Mouse (Mus musculus) hindbrain, embryonic 15.5 days (tissue): ENCODE results near the gene Jazf1. TPM values are rescaled to one million over a fixed set of nuclear protein-coding genes. Genes with fewer than 3 reads are reported as not detected.

Source experiments
- ATAC-seq: fragments of 200-750 bp; cut with Nextera tagmentation; 2 replicates; pipeline ENCODE4 v1.8.0; 2017; ENCODE audit warnings: low read depth, moderate number of reproducible peaks, moderate TSS enrichment; ENCODE audit not compliant: low FRiP score
- H3K27ac ChIP-seq: fragments of 300-500 bp; sonication (generic); replicated peaks from 2 replicates; pipeline ENCODE4 v1.5.1; 2015; ENCODE audit warnings: mild to moderate bottlenecking, inconsistent platforms
- H3K27me3 ChIP-seq: fragments of 300-500 bp; sonication (generic); 2 replicates; pipeline ENCODE4 v1.6.1; 2015; ENCODE audit warnings: control low read depth, inconsistent platforms
- H3K36me3 ChIP-seq: fragments of 300-500 bp; sonication (generic); 2 replicates; pipeline ENCODE4 v1.6.1; 2015; ENCODE audit warnings: control low read depth, inconsistent platforms
- H3K4me1 ChIP-seq: fragments of 300-500 bp; sonication (generic); replicated peaks from 2 replicates; pipeline ENCODE4 v1.6.1; 2015; ENCODE audit warnings: control low read depth, inconsistent platforms
- H3K4me2 ChIP-seq: fragments of 300-500 bp; sonication (generic); 2 replicates; pipeline ENCODE4 v1.6.1; 2015; ENCODE audit warnings: moderate library complexity, mild to moderate bottlenecking, inconsistent platforms
- H3K4me3 ChIP-seq: fragments of 300-500 bp; sonication (generic); 2 replicates; pipeline ENCODE4 v1.5.1; 2015; ENCODE audit warnings: mild to moderate bottlenecking, inconsistent platforms
- H3K9ac ChIP-seq: fragments of 300-500 bp; sonication (generic); 2 replicates; pipeline ENCODE4 v1.6.1; 2015; ENCODE audit warnings: inconsistent platforms
- H3K9me3 ChIP-seq: fragments of 300-500 bp; sonication (generic); 2 replicates; pipeline ENCODE4 v1.6.1; 2016; ENCODE audit warnings: control low read depth, inconsistent platforms
- WGBS: fragments of 180-500 bp; shearing (Covaris S2); methylation state at CpG from one replicate; pipeline ENCODE4 v1.1.7; 2015; 5-methylcytosine and 5-hydroxymethylcytosine counted together
- polyA plus RNA-seq: library from polyadenylated mRNA; unstranded; fragments of >200 nt; fragmentation: Nextera tagmentation; extraction: Ambion mirVana; gene quantifications from 2 replicates; pipeline ENCODE4 v1.2.1, GENCODE M21; 2015

The Jazf1 gene
- polyA plus RNA-seq, 1 experiment from 2014 or later: 52.4 TPM

- Histone ChIP-seq H3K27ac (no peak overlapping the region), H3K4me2 (no peak overlapping the region), H3K9ac (no peak overlapping the region), H3K4me1 (no peaks in the 10 kb centered on the region), H3K9me3 (no peaks in the 10 kb centered on the region), H3K36me3 (no peaks in the 10 kb centered on the region), H3K4me3 (no peak overlapping the region), H3K27me3 (no peaks in the 10 kb centered on the region)
- 89% methylated on average over 2 of the region's 2 CpGs for WGBS
- no peak for ATAC-seq
Measured at GRCm38 (mm10) chr6:53045501-53045900, 22.9 kb downstream of the Jazf1 start.

GRCm38 (mm10) chr6:53038176-53038575, 30.3 kb downstream of the Jazf1 start:
- Histone ChIP-seq H3K36me3 (no peaks in the 10 kb centered on the region), H3K4me2 (no peak overlapping the region), H3K9me3 (no peaks in the 10 kb centered on the region), H3K27ac (no peak overlapping the region), H3K4me1 (no peaks in the 10 kb centered on the region), H3K9ac (no peak overlapping the region), H3K4me3 (no peak overlapping the region), H3K27me3 (no peaks in the 10 kb centered on the region)
- WGBS: 68% methylated on average over 3 of the region's 3 CpGs
- no peak for ATAC-seq

DNA sequence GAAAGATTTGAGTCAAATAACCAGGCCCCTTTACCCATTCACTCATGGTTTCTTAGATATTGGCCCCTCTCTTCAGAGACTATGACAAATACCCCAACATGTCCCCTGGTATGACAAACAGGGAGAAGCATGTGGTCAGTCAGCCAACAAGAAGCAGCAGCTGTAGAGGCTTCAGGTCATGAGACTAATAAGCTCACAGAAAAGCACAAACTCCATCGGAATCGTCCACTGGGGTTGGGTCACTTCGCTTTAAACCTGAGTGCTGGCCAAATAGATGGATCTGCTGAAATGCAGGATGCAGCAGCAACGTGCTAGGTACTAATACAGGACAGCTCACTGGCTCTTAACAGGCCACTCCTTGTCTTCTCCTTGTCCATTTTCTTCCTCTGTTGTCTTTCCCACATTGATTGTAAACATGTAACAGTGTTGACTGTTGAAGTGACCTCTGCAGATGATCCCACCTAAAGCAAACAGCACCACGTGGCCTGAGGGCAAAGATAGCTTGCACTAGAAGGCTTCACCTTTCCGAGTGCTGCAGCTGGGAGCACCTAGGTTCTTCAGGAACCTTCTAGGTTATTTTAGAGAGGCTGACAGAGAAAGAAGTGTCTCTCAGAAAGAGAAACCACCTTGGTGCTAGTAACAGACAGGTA, 33.9 kb downstream of the Jazf1 start:
- no peaks in the 10 kb centered on the region for H3K9me3 ChIP-seq

DNA sequence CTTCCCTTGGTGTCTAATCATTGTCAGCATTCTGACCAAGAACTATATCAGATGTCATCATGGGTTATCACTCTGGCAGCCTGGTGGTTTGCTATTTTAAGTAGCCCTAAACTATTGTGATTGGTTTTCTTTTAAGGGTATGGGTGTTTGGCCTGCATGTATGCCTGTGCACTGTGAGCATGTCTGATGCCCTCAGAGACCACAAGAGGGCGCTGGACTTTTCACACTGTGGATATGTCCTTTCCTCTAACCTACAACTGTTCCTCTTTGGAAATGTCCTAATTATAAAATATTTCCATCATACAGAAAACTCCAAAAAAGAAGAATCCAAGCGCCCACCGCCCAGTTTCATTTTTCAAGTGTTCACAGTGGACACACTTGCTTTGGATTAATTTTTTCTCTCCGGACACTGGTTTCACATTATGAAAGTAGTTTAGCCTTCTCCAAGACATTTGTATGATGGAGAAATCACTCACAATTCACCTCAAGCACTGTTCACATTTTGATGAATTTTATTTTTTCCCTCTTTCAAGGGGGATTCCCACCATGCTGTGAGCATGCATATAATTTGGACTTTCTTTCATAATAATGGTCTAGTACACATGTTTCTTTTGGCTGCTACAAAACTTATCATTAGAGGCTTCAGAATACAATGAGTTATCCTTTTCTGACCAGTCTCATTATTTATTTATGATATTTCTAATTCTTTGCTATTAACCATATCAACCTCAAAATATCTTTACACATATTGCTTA, 35.5 kb downstream of the Jazf1 start:
- H3K9me3 ChIP-seq: no peaks in the 10 kb centered on the region
- H3K9ac ChIP-seq: no peak overlapping the region
- H3K4me2 ChIP-seq: no peak overlapping the region
- no peaks in the 10 kb centered on the region for H3K4me1 ChIP-seq
- H3K36me3 ChIP-seq: no peaks in the 10 kb centered on the region
- no peaks in the 10 kb centered on the region for H3K27me3 ChIP-seq
- H3K27ac ChIP-seq: no peak overlapping the region
- 70% methylated on average over 4 of the region's 4 CpGs for WGBS
- H3K4me3 ChIP-seq: no peak overlapping the region
- no peak for ATAC-seq

More for the DNA sequence above, 33.9 kb downstream of the Jazf1 start:
- ATAC-seq: no peak
- WGBS: 90% methylated on average over 6 of the region's 6 CpGs
- Histone ChIP-seq H3K36me3 (no peaks in the 10 kb centered on the region), H3K27ac (no peak overlapping the region), H3K4me2 (no peak overlapping the region), H3K27me3 (no peaks in the 10 kb centered on the region), H3K4me3 (no peak overlapping the region), H3K9ac (no peak overlapping the region), H3K4me1 (no peaks in the 10 kb centered on the region)

DNA sequence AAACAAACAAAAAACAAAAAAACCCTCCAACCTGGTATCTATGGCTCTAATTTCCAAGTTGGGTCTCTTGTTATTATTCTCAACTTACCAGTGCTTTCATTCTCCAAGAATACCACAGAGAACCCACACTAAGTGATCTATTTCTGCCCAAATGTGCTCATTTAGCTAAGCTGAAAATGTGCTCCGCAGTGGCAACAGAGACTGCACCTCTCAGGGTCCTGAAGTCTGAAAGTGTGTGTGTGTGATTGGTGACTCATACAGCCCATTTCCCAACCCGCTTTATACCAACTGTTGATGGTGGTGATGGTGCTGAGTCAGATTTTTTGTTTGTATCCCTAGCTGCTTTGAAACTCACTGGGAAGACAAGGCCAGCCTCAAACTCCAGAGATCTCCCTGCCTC, 46.4 kb downstream of the Jazf1 start:
- Histone ChIP-seq H3K4me1 (no peaks in the 10 kb centered on the region; the same call in 1 of the 2 replicates), H3K27me3 (no peaks in the 10 kb centered on the region), H3K36me3 (no peaks in the 10 kb centered on the region), H3K9ac (no peak overlapping the region), H3K4me2 (no peak overlapping the region), H3K27ac (no peak overlapping the region), H3K9me3 (no peaks in the 10 kb centered on the region), H3K4me3 (no peak overlapping the region)
- ATAC-seq: no peak
- 100% methylated on average over 2 of the region's 2 CpGs for WGBS

- 68% methylated on average over 2 of the region's 2 CpGs for WGBS
- ATAC-seq: no peak
- H3K4me3 ChIP-seq: no peak overlapping the region
- H3K36me3 ChIP-seq: no peaks in the 10 kb centered on the region
- no peak overlapping the region for H3K9ac ChIP-seq
- no peak overlapping the region for H3K4me2 ChIP-seq
- no peaks in the 10 kb centered on the region for H3K9me3 ChIP-seq
- no peaks in the 10 kb centered on the region for H3K4me1 ChIP-seq
- no peak overlapping the region for H3K27ac ChIP-seq
- H3K27me3 ChIP-seq: no peaks in the 10 kb centered on the region
Measured at GRCm38 (mm10) chr6:53021081-53021480, 47.4 kb downstream of the Jazf1 start.

DNA sequence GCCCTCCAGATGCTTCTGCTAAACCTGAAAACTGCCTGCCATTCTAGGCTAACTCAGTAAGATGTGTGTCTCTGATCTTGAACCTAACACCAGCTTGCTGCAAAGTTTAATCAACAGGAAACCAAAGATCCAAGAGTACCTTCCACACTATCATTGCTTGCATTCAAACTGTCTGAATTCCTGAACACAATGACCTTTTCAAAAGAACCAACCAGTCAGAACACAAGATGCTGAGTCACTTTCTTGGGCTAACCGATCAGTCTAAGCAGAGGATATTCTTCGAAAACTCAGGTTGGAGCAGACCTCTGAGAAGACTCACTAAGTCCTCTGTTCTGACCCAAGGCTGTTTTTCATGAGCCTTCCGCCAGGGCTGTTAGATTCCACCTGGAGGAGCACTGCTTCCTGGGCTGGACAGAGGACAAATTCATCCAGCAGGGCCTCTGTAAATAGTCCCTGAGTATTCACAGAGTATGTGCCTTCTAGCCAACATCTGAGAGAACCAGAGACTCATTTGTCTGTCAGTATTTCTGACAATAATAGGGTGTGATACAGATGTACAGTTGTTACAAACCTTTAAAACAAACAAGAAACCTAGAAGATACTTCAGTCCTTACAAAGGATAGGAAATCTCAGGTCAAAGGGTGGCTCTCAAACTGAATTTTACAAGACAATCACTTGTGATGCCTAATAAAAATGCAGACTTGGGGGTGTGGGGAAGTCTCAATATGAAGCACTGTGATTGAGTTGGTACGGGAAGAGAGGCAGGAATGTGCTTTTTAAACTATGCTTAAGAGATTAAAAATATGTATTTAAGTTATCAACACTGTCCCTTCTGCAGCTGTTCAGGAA, 50.9 kb downstream of the Jazf1 start:
- Histone ChIP-seq H3K4me3 (no peak overlapping the region), H3K27me3 (no peaks in the 10 kb centered on the region), H3K9me3 (no peaks in the 10 kb centered on the region), H3K4me1 (peaks cover 5% of the 10 kb centered on the region; the same call in 1 of the 2 replicates), H3K27ac (no peak overlapping the region), H3K4me2 (no peak overlapping the region), H3K36me3 (no peaks in the 10 kb centered on the region), H3K9ac (no peak overlapping the region)
- 50% methylated on average over 4 of the region's 4 CpGs for WGBS
- no peak for ATAC-seq

- 46% methylated on average over 9 of the region's 9 CpGs for WGBS
- H3K36me3 ChIP-seq: no peaks in the 10 kb centered on the region
- peaks cover 5% of the 10 kb centered on the region; the same call in 1 of the 2 replicates for H3K4me1 ChIP-seq
- no peak overlapping the region for H3K4me3 ChIP-seq
- peak overlapping the region; percentile 42; the same call in 1 of the 2 replicates for H3K27ac ChIP-seq
- no peak overlapping the region for H3K4me2 ChIP-seq
- no peak for ATAC-seq
- H3K9me3 ChIP-seq: no peaks in the 10 kb centered on the region
- no peaks in the 10 kb centered on the region for H3K27me3 ChIP-seq
- H3K9ac ChIP-seq: no peak overlapping the region
Measured at GRCm38 (mm10) chr6:53014460-53015455, 53.7 kb downstream of the Jazf1 start.

GRCm38 (mm10) chr6:53010286-53010685, 58.1 kb downstream of the Jazf1 start:
- Histone ChIP-seq H3K4me2 (no peak overlapping the region), H3K27ac (no peak overlapping the region), H3K4me1 (peaks cover 5% of the 10 kb centered on the region; the same call in 1 of the 2 replicates), H3K27me3 (no peaks in the 10 kb centered on the region), H3K36me3 (no peaks in the 10 kb centered on the region), H3K9ac (no peak overlapping the region), H3K4me3 (no peak overlapping the region), H3K9me3 (no peaks in the 10 kb centered on the region)
- ATAC-seq: no peak
- 79% methylated on average over 2 of the region's 2 CpGs for WGBS

- 71% methylated on average over 3 of the region's 3 CpGs for WGBS
Measured at GRCm38 (mm10) chr6:53006032-53006431, 62.4 kb downstream of the Jazf1 start.

GRCm38 (mm10) chr6:53005544-53005943, 62.9 kb downstream of the Jazf1 start:
- H3K9ac ChIP-seq: no peak overlapping the region
- no peak for ATAC-seq

More at GRCm38 (mm10) chr6:53006032-53006431, 62.4 kb downstream of the Jazf1 start:
- H3K36me3 ChIP-seq: no peaks in the 10 kb centered on the region
- H3K9ac ChIP-seq: no peak overlapping the region
- H3K9me3 ChIP-seq: no peaks in the 10 kb centered on the region
- no peaks in the 10 kb centered on the region for H3K27me3 ChIP-seq
- H3K4me3 ChIP-seq: no peak overlapping the region
- ATAC-seq: no peak
- no peak overlapping the region for H3K4me2 ChIP-seq
- H3K4me1 ChIP-seq: no peaks in the 10 kb centered on the region
- no peak overlapping the region for H3K27ac ChIP-seq

More at GRCm38 (mm10) chr6:53005544-53005943, 62.9 kb downstream of the Jazf1 start:
- Histone ChIP-seq H3K27me3 (no peaks in the 10 kb centered on the region), H3K36me3 (no peaks in the 10 kb centered on the region), H3K9me3 (no peaks in the 10 kb centered on the region), H3K4me3 (no peak overlapping the region), H3K27ac (no peak overlapping the region), H3K4me1 (no peaks in the 10 kb centered on the region), H3K4me2 (no peak overlapping the region)
- WGBS: 87% methylated on average over 2 of the region's 2 CpGs
